Mouse (Mus musculus): ENCODE results near the gene Them7.

The Them7 gene

GRCm38 (mm10) chr2:105303962-105304514 is 79.9 kb downstream of the Them7 start:
- DNase-seq (ENCODE audit: low read depth in 1 of 2, low spot score in 2 of 2): no peak

GRCm38 (mm10) chr2:105305876-105306275 is 81.8 kb downstream of the Them7 start:
- no peak for DNase-seq (ENCODE audit: low read depth in 1 of 2, low spot score in 2 of 2)

DNA sequence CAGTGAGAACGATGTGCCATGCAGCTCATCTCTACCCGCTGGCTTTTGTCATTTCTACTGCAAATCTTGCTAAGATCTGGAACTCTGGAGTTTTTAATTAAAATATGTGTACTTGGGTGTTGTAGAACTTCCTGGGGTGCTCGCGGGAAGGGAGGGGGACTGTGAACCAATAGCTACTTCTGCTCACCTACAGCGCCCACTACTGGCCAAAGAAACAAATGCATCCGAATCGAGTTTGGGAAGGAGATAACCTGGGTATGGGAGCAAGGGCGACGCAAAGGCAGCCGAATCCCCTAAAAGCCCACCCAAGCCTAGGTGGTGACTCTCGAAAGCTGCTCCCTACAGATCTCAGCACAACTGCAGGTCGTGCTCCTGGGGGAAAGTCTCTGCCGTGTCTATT is 87.3 kb downstream of the Them7 start:
- DNase-seq (ENCODE audit: low read depth in 1 of 2, low spot score in 2 of 2): no peak

GRCm38 (mm10) chr2:105311991-105312390 is 87.9 kb downstream of the Them7 start:
- DNase-seq (ENCODE audit: low read depth in 1 of 2, low spot score in 2 of 2): no peak

GRCm38 (mm10) chr2:105313077-105313476 is 89.0 kb downstream of the Them7 start:
- no peak for DNase-seq (ENCODE audit: low read depth in 1 of 2, low spot score in 2 of 2)

DNA sequence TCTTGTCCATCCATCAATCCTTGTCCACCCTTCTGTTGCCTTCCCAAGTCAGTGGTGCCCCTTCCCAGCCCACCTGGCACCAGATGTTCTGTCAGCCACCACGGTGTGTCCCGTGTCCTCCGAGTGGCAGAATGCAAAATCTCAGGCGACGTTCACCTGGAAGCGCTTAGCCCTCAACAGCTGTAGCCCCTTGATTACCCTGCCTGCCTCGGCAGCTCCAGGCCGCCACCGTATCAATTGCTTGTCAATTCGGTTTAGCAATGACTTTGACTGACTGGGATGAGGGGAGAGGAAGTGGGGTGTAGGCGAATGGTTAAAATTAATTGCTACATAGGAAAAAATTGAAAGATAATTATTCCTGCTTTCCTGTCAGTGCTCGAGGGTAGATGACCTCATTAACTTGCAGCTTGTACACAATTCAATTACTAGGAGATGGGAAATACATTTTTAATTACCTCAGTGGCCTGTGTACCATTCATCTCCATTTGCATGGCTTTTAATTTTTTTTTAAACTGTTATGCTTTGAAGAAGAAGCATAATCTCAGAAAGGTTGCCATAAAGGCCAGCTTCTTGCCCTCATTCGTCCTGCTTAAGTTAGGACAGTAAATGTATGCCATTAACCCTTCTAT is 93.5 kb downstream of the Them7 start:
- no peak for DNase-seq (ENCODE audit: low read depth in 1 of 2, low spot score in 2 of 2)

GRCm38 (mm10) chr2:105326067-105326466 is 101.9 kb downstream of the Them7 start:
- DNase-seq (ENCODE audit: low read depth in 1 of 2, low spot score in 2 of 2): no peak

- no peak for DNase-seq (ENCODE audit: low read depth in 1 of 2, low spot score in 2 of 2)
These were observed 105.9 kb downstream of the Them7 start for GRCm38 (mm10) chr2:105330024-105330423.

DNA sequence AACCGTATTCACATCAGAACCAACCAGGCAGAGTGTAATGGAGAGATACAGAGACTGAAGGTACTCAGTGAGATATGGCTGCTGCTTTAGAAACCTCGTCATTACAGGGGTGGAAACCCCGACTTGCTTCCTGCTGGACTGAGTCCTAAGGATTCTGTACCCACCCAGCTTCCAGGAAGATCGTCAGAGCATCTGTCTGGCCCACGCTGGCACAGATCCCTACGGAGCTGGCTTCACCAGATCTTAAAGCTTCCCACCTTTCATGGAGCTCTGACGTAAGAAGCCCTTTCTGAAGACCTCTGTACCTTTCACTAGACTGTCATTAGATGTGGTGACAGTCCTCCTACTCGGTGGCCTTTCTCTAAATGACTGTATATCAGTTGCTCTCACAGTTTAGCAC is 109.0 kb downstream of the Them7 start:
- no peak for DNase-seq (ENCODE audit: low read depth in 1 of 2, low spot score in 2 of 2)

- DNase-seq (ENCODE audit: low read depth in 1 of 2, low spot score in 2 of 2): no peak
These were observed 110.0 kb downstream of the Them7 start for GRCm38 (mm10) chr2:105333976-105334713.

DNA sequence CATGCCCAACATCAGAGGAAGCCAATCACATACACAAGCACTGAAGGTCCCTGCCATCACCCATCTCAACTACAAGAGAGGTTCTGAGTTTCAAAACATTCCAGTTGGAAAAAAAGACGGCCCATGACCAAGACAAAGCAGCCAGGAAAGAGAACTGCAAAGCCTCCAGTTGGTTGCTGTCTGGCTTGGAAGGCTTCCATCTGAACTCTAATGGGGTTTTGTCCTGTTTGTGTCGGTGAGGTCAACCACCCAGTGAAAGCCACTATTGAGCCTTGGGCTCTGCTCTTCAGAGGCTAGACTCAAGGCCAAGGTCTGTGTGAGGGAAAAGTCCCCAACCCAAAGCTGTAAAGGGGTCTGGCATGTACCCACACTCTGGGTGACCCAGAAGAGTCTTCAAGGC is 111.5 kb downstream of the Them7 start:
- DNase-seq (ENCODE audit: low read depth in 1 of 2, low spot score in 2 of 2): no peak

DNA sequence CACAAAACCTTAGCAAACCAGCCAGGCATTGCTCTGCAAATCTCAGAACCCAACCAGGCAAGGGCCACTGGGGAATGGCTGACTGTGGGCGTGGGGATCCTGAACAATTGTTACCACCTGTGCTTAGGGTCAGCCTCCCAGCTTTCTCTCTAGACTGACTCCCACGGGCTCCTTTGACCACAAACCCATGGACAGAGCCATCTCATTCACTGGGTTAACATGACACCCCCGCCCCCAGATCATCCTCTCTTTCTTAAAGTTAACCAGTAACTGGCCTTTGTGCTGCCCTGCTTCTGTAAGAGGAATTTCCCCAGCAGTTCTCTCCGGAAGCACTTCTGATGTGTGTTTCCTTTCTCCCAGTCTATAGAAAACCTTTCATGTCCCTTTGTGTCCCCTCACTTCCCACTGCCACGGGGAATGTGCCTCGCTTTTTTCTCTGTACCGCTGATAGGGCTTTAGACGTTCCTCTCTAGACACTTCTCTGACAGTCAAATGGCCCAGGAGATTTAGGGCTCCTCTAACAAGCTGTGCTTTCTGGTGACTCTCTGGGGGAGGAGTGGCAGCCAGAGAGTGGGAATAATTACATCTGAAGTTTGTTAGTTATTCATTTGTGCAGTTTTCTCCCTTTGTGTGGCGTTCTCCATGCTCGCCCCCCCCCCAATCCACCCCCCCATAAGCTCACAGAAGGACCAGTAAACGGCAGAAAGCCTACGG is 112.4 kb downstream of the Them7 start:
- no peak for DNase-seq (ENCODE audit: low read depth in 1 of 2, low spot score in 2 of 2)

DNA sequence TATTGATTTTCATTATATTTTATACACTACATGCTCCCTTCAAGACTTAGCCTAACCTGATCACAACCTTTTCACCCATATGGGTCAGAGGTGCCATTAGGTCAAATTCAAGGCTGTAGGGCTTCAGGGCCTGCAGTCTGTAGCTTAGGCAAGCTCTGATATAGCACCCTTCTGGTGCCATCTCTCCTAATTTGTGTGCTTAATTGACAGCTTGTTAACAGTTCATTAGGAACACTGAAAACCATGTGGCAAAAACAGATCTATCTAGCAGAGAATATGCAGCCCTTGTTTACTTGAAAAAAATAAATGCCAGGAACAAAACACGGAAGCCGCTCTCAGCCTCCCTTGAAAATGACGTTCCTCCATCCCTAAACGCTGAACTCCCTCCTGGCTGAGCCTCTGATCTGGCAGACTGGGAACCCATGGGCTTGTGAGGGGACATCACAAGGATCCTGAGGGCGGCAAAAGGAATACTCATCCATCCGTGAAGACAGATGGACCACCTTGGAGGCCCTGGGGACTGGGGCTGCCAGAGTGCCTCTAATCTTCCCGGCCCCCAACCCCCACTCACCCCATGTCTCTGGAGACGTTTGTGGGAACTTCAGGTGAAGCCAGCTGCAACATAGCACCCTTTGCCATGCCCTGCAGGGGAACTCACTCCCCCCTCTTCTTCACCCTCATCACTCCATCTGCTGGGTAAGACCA is 113.2 kb downstream of the Them7 start:
- DNase-seq (ENCODE audit: low read depth in 1 of 2, low spot score in 2 of 2): no peak

DNA sequence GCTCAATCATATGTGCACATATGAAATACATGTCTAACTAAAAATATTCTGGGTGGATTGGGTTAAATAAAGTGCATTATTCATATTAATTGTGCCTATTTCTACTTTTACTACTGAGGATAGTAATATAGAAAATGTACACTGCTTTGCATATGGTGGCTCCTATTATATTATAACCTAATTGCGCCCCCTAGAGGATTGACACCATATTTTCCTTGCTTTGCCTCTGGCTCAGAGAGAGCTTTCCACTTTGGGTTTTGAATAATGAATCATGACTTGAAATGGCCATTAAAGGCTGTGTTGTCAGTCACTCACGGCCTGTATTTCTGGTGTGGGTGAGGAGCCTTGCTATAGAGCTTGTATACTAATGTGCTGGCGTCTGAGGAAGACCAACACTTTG is 115.9 kb downstream of the Them7 start:
- DNase-seq (ENCODE audit: low read depth in 1 of 2, low spot score in 2 of 2): no peak

DNA sequence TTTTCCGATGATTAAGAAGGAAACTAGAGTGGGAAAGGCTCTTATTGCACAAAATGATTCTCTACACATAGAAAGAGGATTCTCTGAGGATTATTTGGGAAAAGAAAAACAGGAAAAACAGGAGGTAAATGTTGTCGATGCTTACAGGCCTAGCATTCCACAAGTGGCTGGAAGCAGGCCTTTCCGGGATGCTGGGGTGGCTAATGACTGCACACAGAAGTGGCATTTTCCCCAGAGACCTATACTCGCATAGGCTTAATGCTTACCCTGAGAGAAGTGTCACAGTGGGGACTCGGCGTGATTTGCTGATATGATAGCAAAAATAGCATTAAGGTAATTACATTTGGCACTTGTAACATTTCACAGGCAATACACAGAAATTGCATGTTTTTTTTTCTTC is 124.8 kb downstream of the Them7 start:
- DNase-seq (ENCODE audit: low read depth in 1 of 2, low spot score in 2 of 2): no peak

DNA sequence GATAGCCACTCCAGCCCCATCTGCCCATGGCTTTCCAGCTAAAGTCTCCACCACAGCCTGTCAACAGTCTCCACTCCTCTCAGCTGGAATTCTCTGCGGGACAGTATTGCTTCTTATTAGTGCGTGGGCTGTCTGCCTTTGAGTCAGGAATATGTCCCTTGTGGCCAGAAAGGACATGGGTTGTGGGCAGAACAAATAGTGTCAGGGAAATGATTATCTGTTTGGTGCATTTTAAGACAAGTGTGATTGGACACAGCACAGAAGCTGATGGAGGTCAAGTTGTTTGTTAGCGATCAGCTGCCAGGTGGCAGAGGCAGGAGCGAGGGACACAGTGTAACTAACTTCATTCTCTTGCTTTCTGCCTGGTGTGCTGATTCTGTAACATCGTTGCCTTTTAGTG is 132.7 kb downstream of the Them7 start:
- DNase-seq (ENCODE audit: low read depth in 1 of 2, low spot score in 2 of 2): no peak

GRCm38 (mm10) chr2:105358040-105358439 is 133.9 kb downstream of the Them7 start:
- DNase-seq (ENCODE audit: low read depth in 1 of 2, low spot score in 2 of 2): no peak

- no peak for DNase-seq (ENCODE audit: low read depth in 1 of 2, low spot score in 2 of 2)
These were observed 143.5 kb downstream of the Them7 start for GRCm38 (mm10) chr2:105367623-105368022.

GRCm38 (mm10) chr2:105370240-105370639 is 146.1 kb downstream of the Them7 start:
- no peak for DNase-seq (ENCODE audit: low read depth in 1 of 2, low spot score in 2 of 2)

DNA sequence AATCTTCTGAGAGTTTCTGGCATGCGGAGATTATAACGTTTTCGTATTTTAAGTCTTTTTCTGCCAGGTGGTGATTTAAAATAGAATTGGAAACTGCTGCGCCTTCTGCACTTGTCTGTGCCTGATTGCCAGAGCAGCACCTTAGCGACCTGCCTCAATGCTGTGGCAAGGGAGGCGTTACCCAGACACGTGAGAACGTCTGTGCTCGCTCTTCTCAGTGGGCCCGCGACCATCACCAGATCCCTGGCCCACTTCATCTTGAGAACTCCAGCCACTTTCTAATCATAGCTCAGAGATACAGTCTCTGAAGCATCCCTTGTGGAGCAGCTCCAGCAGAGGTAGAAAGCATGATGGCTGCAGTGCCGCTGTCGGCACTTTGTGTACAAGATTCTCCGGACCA is 146.6 kb downstream of the Them7 start:
- no peak for DNase-seq (ENCODE audit: low read depth in 1 of 2, low spot score in 2 of 2)

DNA sequence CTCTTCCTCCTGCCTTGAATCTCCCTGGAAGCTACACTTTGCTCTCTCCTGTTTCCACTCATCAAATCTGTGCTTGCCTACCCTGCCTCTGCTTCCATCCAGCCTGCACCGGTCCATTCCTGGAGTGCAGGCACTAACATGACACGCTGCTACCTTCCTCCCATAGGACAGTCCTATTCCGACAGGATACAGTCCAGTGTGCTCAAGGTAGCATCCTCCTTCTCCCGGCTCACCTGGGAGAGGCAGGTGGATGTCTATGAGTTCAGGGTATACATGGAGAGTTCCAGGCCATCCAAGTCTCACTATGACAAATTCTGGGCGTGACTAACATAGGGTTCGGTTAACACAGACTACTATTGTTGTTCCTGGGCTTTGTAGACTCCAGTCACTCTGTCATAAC is 148.0 kb downstream of the Them7 start:
- DNase-seq (ENCODE audit: low read depth in 1 of 2, low spot score in 2 of 2): no peak

Measured in monocyte, adult 2 months (primary cell).